Mouse (Mus musculus): ENCODE measurements around the gene Pde7b. TPM values are rescaled to one million over a fixed set of nuclear protein-coding genes. Genes with fewer than 3 reads are reported as not detected.

Pde7b gene
- polyA plus RNA-seq, 1 experiment, result 1.6 TPM

DNA sequence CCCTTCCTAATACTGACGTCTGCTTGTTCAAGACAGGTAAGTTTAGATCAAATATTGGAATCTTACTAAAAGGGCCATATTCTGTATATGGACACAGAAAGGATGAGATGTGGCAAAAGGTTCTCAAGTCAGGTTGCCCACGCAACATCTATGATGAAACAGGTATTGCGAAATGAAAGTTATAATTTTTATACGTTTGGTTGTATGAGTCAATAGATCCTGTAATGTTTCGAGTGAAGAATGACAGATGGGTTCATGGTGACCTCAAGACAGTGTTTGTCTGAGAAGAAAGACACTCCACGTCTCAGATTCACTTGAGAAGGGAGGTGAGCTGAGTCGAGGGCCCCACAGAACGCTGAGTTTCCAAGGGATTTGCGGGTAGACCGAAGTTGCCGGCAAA, 149.9 kb downstream of the Pde7b start:
- no peak overlapping the region for H3K27ac ChIP-seq (ENCODE audit: control insufficient read depth, insufficient read depth, low read length)
- peaks cover 4% of the 10 kb centered on the region; the same call in 1 of the 2 replicates for H3K4me1 ChIP-seq (replicated peaks; ENCODE audit: control insufficient read depth, insufficient read depth, low read length)
- no peak for DNase-seq
- no peak overlapping the region for H3K4me3 ChIP-seq (ENCODE audit: control insufficient read depth, insufficient read depth, low read length)
- TF ChIP-seq POLR2A (IDR thresholded peaks at IDR 0.05; ENCODE audit: control insufficient read depth, extremely low read depth, insufficient read depth, low read length, poor library complexity) (no peak), CTCF (IDR thresholded peaks at IDR 0.05; ENCODE audit: borderline replicate concordance, control insufficient read depth, extremely low read depth, insufficient read depth, low read length, poor library complexity) (no peak)
- 98% methylated on average over 11 of the region's 11 CpGs for WGBS
- H3K27me3 ChIP-seq (ENCODE audit: control insufficient read depth, insufficient read depth, low read length), result no peaks in the 10 kb centered on the region
- no peaks in the 10 kb centered on the region for H3K36me3 ChIP-seq (ENCODE audit: control insufficient read depth, insufficient read depth, low read length)

- Histone ChIP-seq H3K27me3 (ENCODE audit: control insufficient read depth, insufficient read depth, low read length) (no peaks in the 10 kb centered on the region), H3K4me3 (ENCODE audit: control insufficient read depth, insufficient read depth, low read length) (no peak overlapping the region), H3K27ac (ENCODE audit: control insufficient read depth, insufficient read depth, low read length) (no peak overlapping the region), H3K36me3 (ENCODE audit: control insufficient read depth, insufficient read depth, low read length) (no peaks in the 10 kb centered on the region), H3K4me1 (replicated peaks; ENCODE audit: control insufficient read depth, insufficient read depth, low read length) (peaks cover 4% of the 10 kb centered on the region; the same call in 1 of the 2 replicates)
- WGBS, result 97% methylated on average over 1 of the region's 1 CpGs
- no peak for DNase-seq
- no peak for TF ChIP-seq POLR2A (IDR thresholded peaks at IDR 0.05; ENCODE audit: control insufficient read depth, extremely low read depth, insufficient read depth, low read length, poor library complexity)
- TF ChIP-seq CTCF (IDR thresholded peaks at IDR 0.05; ENCODE audit: borderline replicate concordance, control insufficient read depth, extremely low read depth, insufficient read depth, low read length, poor library complexity), result no peak
Observed at GRCm38 (mm10) chr10:20574414-20574813, 150.5 kb downstream of the Pde7b start.

GRCm38 (mm10) chr10:20571521-20571920, 153.4 kb downstream of the Pde7b start:
- 94% methylated on average over 2 of the region's 2 CpGs for WGBS
- H3K27ac ChIP-seq (ENCODE audit: control insufficient read depth, insufficient read depth, low read length), result no peak overlapping the region
- H3K36me3 ChIP-seq (ENCODE audit: control insufficient read depth, insufficient read depth, low read length), result no peaks in the 10 kb centered on the region
- TF ChIP-seq CTCF (IDR thresholded peaks at IDR 0.05; ENCODE audit: borderline replicate concordance, control insufficient read depth, extremely low read depth, insufficient read depth, low read length, poor library complexity), result no peak
- TF ChIP-seq POLR2A (IDR thresholded peaks at IDR 0.05; ENCODE audit: control insufficient read depth, extremely low read depth, insufficient read depth, low read length, poor library complexity), result no peak
- no peaks in the 10 kb centered on the region for H3K27me3 ChIP-seq (ENCODE audit: control insufficient read depth, insufficient read depth, low read length)
- no peak for DNase-seq
- H3K4me3 ChIP-seq (ENCODE audit: control insufficient read depth, insufficient read depth, low read length), result no peak overlapping the region
- H3K4me1 ChIP-seq (replicated peaks; ENCODE audit: control insufficient read depth, insufficient read depth, low read length), result peaks cover 4% of the 10 kb centered on the region; the same call in 1 of the 2 replicates

DNA sequence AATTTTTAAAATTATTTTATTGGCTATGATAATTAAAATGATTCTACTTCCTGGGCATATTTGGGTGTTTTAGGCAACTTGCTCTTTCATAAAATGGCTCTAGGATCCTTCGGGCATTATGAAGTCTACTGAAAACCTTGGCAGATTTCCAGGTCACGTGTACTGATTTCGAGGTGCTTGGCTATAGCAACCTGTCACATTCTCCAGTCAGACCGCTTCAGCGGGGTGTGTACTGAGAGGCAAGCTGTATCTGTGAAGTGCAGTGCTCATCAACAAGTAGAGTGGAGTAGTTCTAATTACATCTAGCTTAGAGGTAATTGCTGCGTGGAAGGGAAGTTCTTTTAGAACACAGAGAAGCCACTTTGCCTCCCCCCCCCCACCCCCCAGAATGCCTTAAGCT, 156.2 kb downstream of the Pde7b start:
- Histone ChIP-seq H3K27me3 (ENCODE audit: control insufficient read depth, insufficient read depth, low read length) (no peaks in the 10 kb centered on the region), H3K36me3 (ENCODE audit: control insufficient read depth, insufficient read depth, low read length) (no peaks in the 10 kb centered on the region), H3K4me3 (ENCODE audit: control insufficient read depth, insufficient read depth, low read length) (no peak overlapping the region), H3K27ac (ENCODE audit: control insufficient read depth, insufficient read depth, low read length) (no peak overlapping the region), H3K4me1 (replicated peaks; ENCODE audit: control insufficient read depth, insufficient read depth, low read length) (no peaks in the 10 kb centered on the region)
- DNase-seq, result no peak
- 87% methylated on average over 6 of the region's 6 CpGs for WGBS
- TF ChIP-seq POLR2A (IDR thresholded peaks at IDR 0.05; ENCODE audit: control insufficient read depth, extremely low read depth, insufficient read depth, low read length, poor library complexity) (no peak), CTCF (IDR thresholded peaks at IDR 0.05; ENCODE audit: borderline replicate concordance, control insufficient read depth, extremely low read depth, insufficient read depth, low read length, poor library complexity) (no peak)

- TF ChIP-seq CTCF (IDR thresholded peaks at IDR 0.05; ENCODE audit: borderline replicate concordance, control insufficient read depth, extremely low read depth, insufficient read depth, low read length, poor library complexity), result no peak
- TF ChIP-seq POLR2A (IDR thresholded peaks at IDR 0.05; ENCODE audit: control insufficient read depth, extremely low read depth, insufficient read depth, low read length, poor library complexity), result no peak
- Histone ChIP-seq H3K4me1 (replicated peaks; ENCODE audit: control insufficient read depth, insufficient read depth, low read length) (no peaks in the 10 kb centered on the region), H3K27ac (ENCODE audit: control insufficient read depth, insufficient read depth, low read length) (no peak overlapping the region), H3K36me3 (ENCODE audit: control insufficient read depth, insufficient read depth, low read length) (no peaks in the 10 kb centered on the region), H3K27me3 (ENCODE audit: control insufficient read depth, insufficient read depth, low read length) (no peaks in the 10 kb centered on the region), H3K4me3 (ENCODE audit: control insufficient read depth, insufficient read depth, low read length) (no peak overlapping the region)
- WGBS, result 97% methylated on average over 5 of the region's 5 CpGs
- no peak for DNase-seq
Observed at GRCm38 (mm10) chr10:20567684-20568236, 157.1 kb downstream of the Pde7b start.

- Histone ChIP-seq H3K27me3 (ENCODE audit: control insufficient read depth, insufficient read depth, low read length) (no peaks in the 10 kb centered on the region), H3K36me3 (ENCODE audit: control insufficient read depth, insufficient read depth, low read length) (no peaks in the 10 kb centered on the region), H3K27ac (ENCODE audit: control insufficient read depth, insufficient read depth, low read length) (no peak overlapping the region), H3K4me1 (replicated peaks; ENCODE audit: control insufficient read depth, insufficient read depth, low read length) (no peaks in the 10 kb centered on the region), H3K4me3 (ENCODE audit: control insufficient read depth, insufficient read depth, low read length) (no peak overlapping the region)
- no peak for DNase-seq
- WGBS, result 87% methylated on average over 7 of the region's 7 CpGs
- TF ChIP-seq POLR2A (IDR thresholded peaks at IDR 0.05; ENCODE audit: control insufficient read depth, extremely low read depth, insufficient read depth, low read length, poor library complexity) (no peak), CTCF (IDR thresholded peaks at IDR 0.05; ENCODE audit: borderline replicate concordance, control insufficient read depth, extremely low read depth, insufficient read depth, low read length, poor library complexity) (no peak)
Observed at GRCm38 (mm10) chr10:20556477-20556876, 168.4 kb downstream of the Pde7b start.

DNA sequence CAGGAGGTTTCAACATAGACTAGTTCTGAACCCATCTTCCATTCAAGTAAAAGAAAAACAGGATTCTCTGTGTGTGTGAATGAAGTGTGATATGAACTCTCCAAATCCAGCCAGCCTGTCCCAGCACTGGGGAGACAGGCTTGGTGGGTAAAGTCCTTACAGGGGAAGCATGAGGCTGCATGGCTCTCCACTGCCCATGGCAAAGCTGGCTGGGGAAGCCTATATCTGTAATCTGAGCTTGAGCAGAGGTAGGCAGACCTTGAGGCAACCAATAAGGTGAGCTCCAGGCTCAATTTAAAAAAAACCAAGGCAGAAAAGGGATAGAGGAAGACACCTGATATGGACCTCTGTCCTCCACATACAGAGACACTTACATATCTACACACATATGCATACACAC, 173.5 kb downstream of the Pde7b start:
- Histone ChIP-seq H3K27me3 (ENCODE audit: control insufficient read depth, insufficient read depth, low read length) (no peaks in the 10 kb centered on the region), H3K36me3 (ENCODE audit: control insufficient read depth, insufficient read depth, low read length) (no peaks in the 10 kb centered on the region), H3K4me1 (replicated peaks; ENCODE audit: control insufficient read depth, insufficient read depth, low read length) (0 out of 2 replicates have a peak, but pooled peaks cover 3% of the 10 kb centered on the region), H3K27ac (ENCODE audit: control insufficient read depth, insufficient read depth, low read length) (no peak overlapping the region), H3K4me3 (ENCODE audit: control insufficient read depth, insufficient read depth, low read length) (no peak overlapping the region)
- no peak for DNase-seq
- no peak for TF ChIP-seq CTCF (IDR thresholded peaks at IDR 0.05; ENCODE audit: borderline replicate concordance, control insufficient read depth, extremely low read depth, insufficient read depth, low read length, poor library complexity)
- no peak for TF ChIP-seq POLR2A (IDR thresholded peaks at IDR 0.05; ENCODE audit: control insufficient read depth, extremely low read depth, insufficient read depth, low read length, poor library complexity)

All from thymus, adult 2 months (tissue).